Mouse (Mus musculus) spleen, adult 18-20 months (tissue): ENCODE data around the gene Smpd3.

Source experiments
- DNase-seq, 2 experiments: peaks; one replicate each; pipeline ENCODE4 v3.0.0; 2022; ENCODE audit warnings: mixed read lengths in 2 of 2

Smpd3 gene

GRCm38 (mm10) chr8:106337852-106338521 is at the start of gene Smpd3:
TSS of gene Smpd3 (minus strand) at chr8:106337988.
- DNase-seq: peak; percentile 96 to 97

- no peak for DNase-seq
Observed at GRCm38 (mm10) chr8:106381026-106381425, 43.2 kb upstream of the Smpd3 start.

- DNase-seq: no peak
Observed at GRCm38 (mm10) chr8:106379357-106379756, 41.6 kb upstream of the Smpd3 start.

GRCm38 (mm10) chr8:106378501-106379048 is 40.8 kb upstream of the Smpd3 start:
- no peak for DNase-seq

- no peak for DNase-seq
Observed at GRCm38 (mm10) chr8:106376862-106377261, 39.1 kb upstream of the Smpd3 start.

GRCm38 (mm10) chr8:106375957-106376356 is 38.2 kb upstream of the Smpd3 start:
- no peak for DNase-seq

GRCm38 (mm10) chr8:106369069-106369468 is 31.3 kb upstream of the Smpd3 start:
- no peak for DNase-seq

- no peak for DNase-seq
Observed at GRCm38 (mm10) chr8:106368501-106368900, 30.7 kb upstream of the Smpd3 start.

- DNase-seq: no peak
Observed at GRCm38 (mm10) chr8:106364837-106365236, 27.0 kb upstream of the Smpd3 start.

GRCm38 (mm10) chr8:106364278-106364677 is 26.5 kb upstream of the Smpd3 start:
- DNase-seq: no peak

- no peak for DNase-seq
Observed at GRCm38 (mm10) chr8:106363321-106363720, 25.5 kb upstream of the Smpd3 start.

GRCm38 (mm10) chr8:106359650-106360338 is 22.0 kb upstream of the Smpd3 start:
- no peak for DNase-seq

GRCm38 (mm10) chr8:106351135-106351534 is 13.3 kb upstream of the Smpd3 start:
- DNase-seq: no peak

GRCm38 (mm10) chr8:106349398-106349797 is 11.6 kb upstream of the Smpd3 start:
- DNase-seq: no peak

- no peak for DNase-seq
Observed at GRCm38 (mm10) chr8:106346123-106346522, 8.3 kb upstream of the Smpd3 start.

- no peak for DNase-seq
Observed at GRCm38 (mm10) chr8:106343471-106343870, 5.7 kb upstream of the Smpd3 start.

GRCm38 (mm10) chr8:106342828-106343227 is 5.0 kb upstream of the Smpd3 start:
- no peak for DNase-seq

- DNase-seq: peak; percentile 13 to 25
Observed at GRCm38 (mm10) chr8:106338741-106339209, 987 bp upstream of the Smpd3 start.

- DNase-seq: peak in 1 of 2 experiments; percentile 8
Observed at GRCm38 (mm10) chr8:106336561-106336960, 1.2 kb downstream of the Smpd3 start.

- no peak for DNase-seq
Observed at GRCm38 (mm10) chr8:106336031-106336430, 1.8 kb downstream of the Smpd3 start.

GRCm38 (mm10) chr8:106335196-106335595 is 2.6 kb downstream of the Smpd3 start:
- no peak for DNase-seq

GRCm38 (mm10) chr8:106333346-106333745 is 4.4 kb downstream of the Smpd3 start:
- DNase-seq: no peak

- no peak for DNase-seq
Observed at GRCm38 (mm10) chr8:106332498-106332897, 5.3 kb downstream of the Smpd3 start.

- DNase-seq: no peak
Observed at GRCm38 (mm10) chr8:106326624-106327023, 11.2 kb downstream of the Smpd3 start.
